Mouse (Mus musculus): ENCODE measurements at regions not wholly inside any gene's neighbourhood (a gene's known extent, or its start where the extent isn't known, plus 50 kb on each side); places are given as distances from the start of the nearest gene placed in this dataset.

DNA sequence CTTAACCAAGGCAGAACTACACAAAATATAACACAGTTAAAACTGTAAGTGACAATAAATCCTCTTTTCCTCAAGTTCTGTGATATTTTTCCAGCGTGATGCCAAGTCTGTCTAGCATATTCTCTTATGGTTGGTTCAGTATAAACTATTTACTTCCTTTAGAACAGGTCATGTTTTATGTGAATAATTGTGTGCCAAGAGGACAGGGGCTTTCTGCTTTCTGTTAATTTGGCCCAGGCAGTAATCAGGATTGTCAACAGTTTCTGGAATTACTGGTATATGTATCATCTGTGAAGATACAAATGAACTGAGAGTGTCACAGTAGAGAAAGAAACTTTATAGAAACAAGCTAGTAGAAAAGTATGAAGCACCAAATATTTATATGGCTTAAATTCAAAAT, 1039.5 kb upstream of the Adcyap1 start:
- no peak for DNase-seq (ENCODE audit: low spot score in 2 of 2)

DNA sequence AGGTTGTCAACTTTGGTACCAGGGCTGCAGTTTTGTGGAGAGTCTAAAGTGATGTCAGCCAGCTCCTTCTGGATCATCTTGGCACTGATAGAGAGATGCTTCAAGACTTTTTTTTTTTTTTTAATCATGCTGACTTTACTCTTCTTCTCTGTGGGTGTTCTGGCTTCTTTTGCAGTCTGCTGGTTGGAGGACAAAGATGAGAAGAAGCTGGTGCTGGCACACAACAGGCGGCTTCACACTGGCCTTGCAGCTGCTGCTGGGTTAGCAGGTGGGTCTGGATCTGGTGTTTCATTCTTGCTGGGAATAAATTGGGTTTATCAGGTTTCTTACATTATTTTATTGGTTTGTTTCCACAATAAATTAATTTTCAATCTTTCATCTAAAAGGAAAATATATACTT, 1013.1 kb upstream of the Adcyap1 start:
- no peak for DNase-seq (ENCODE audit: low spot score in 2 of 2)

DNA sequence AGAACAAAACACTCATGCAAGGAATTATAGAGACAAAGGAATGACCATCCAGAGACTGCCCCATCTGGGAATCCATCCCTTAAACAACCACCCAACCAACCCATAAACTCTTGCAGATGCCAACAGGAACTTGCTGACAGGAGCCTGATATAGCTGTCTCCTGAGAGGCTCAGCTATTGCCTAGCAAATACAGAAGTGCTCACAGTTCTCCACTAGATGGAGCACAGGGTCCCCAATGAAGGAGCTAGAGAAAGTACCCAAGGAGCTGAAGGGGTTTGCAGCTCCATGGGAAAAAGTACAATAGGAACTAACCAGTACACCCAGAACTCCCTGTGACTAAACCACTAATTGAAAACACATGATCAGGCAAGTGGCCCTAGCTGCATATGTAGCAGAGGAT, 988.1 kb upstream of the Adcyap1 start:
- DNase-seq (ENCODE audit: low spot score in 2 of 2), result peak; percentile 1 to 30

DNA sequence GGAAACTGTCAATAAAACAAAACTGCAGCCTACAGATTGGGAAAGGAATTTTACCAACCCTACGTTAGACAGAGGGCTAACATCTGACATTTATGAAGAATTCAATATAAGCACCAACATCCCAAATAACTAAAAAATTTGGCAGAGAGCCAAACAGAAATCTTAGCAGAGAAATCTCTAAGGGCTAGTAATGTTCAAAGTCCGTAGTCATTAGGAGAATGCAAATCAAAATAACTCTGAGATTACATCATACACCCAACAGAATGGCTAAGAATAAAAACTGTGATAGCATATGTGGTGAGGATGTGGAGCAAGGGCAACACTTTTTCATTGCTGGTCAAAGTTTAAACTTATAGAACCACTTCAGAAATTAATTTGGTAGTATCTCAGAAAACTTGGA, 982.4 kb upstream of the Adcyap1 start:
- no peak for DNase-seq (ENCODE audit: low spot score in 2 of 2)

Measured in layer of hippocampus, adult 18-20 months (tissue).